Mouse (Mus musculus): Measurements from ENCODE around the gene Slc7a5. TPM values are rescaled to one million over a fixed set of nuclear protein-coding genes. Genes with fewer than 3 reads are reported as not detected.

The Slc7a5 gene
- total RNA-seq, 1 experiment: 173 TPM

DNA sequence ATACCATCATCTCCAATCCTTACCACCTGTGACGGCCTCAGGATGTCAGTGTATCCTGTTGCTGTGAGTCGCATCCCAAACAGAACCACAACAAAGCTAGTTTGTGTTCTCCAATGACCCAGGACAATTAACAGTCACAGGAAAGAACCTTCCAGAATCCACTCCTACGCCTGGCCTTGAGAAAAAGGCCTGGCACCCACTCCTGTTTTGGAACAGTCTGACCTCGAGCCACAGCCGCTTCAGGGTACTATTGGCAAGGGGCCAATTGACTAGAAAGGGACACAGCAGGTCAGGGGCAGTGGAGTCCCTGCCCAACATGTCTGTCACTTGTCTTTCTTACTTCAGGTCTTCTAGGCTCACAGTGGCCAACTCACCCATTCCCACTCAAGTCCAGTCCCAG, 14.6 kb downstream of the Slc7a5 start:
- H3K36me3 ChIP-seq (ENCODE audit: control insufficient read depth, insufficient read depth, low read length, poor library complexity, severe bottlenecking): peaks cover 77% of the 10 kb centered on the region
- H3K27ac ChIP-seq (ENCODE audit: insufficient read depth, low read depth, low read length, poor library complexity, severe bottlenecking): no peak overlapping the region
- in situ Hi-C loops (cut with MboI; ENCODE audit: low sequenced_read_pairs in 2 of 2, unreplicated experiment in 2 of 2): no loop called here
- no peak for DNase-seq (ENCODE audit: low read depth, low spot score)
- no peak overlapping the region for H3K4me3 ChIP-seq (ENCODE audit: insufficient read depth in 1 of 2, low read depth in 1 of 2, low read length in 2 of 2, poor library complexity in 1 of 2, severe bottlenecking in 1 of 2)
- no peak for TF ChIP-seq HCFC1 (IDR thresholded peaks at IDR 0.05; ENCODE audit: borderline replicate concordance, insufficient read depth, low read length)
- TF ChIP-seq ZNF384 (IDR thresholded peaks at IDR 0.05; ENCODE audit: low read depth, low read length): no peak
- no peak for TF ChIP-seq ZC3H11A (IDR thresholded peaks at IDR 0.05; ENCODE audit: borderline replicate concordance, low read depth, low read length)
- no peak for TF ChIP-seq MAFK (IDR thresholded peaks at IDR 0.05; ENCODE audit: insufficient read depth, low read depth, low read length)
- no peak for TF ChIP-seq CHD2 (IDR thresholded peaks at IDR 0.05; ENCODE audit: low read depth, low read length)
- no peak overlapping the region for H3K9ac ChIP-seq (ENCODE audit: insufficient read depth, low read depth, low read length, poor library complexity, severe bottlenecking)
- no peaks in the 10 kb centered on the region for H3K9me3 ChIP-seq (ENCODE audit: control insufficient read depth, insufficient read depth, low read depth, low read length)
- H3K4me1 ChIP-seq (ENCODE audit: control insufficient read depth in 2 of 2, insufficient read depth in 2 of 2, low read length in 2 of 2, poor library complexity in 1 of 2): peaks cover 0 to 16% of the 10 kb centered on the region in 2 experiments; a peak in 3 of 4 replicates

GRCm38 (mm10) chr8:121889810-121890785, 17.4 kb downstream of the Slc7a5 start:
- H3K9ac ChIP-seq (ENCODE audit: insufficient read depth, low read depth, low read length, poor library complexity, severe bottlenecking): no peak overlapping the region
- no peak for TF ChIP-seq CHD2 (IDR thresholded peaks at IDR 0.05; ENCODE audit: low read depth, low read length)
- TF ChIP-seq HCFC1 (IDR thresholded peaks at IDR 0.05; ENCODE audit: borderline replicate concordance, insufficient read depth, low read length): no peak
- TF ChIP-seq MAFK (IDR thresholded peaks at IDR 0.05; ENCODE audit: insufficient read depth, low read depth, low read length): no peak
- no peak for TF ChIP-seq ZNF384 (IDR thresholded peaks at IDR 0.05; ENCODE audit: low read depth, low read length)
- no peak for TF ChIP-seq ZC3H11A (IDR thresholded peaks at IDR 0.05; ENCODE audit: borderline replicate concordance, low read depth, low read length)
- peaks cover 4 to 14% of the 10 kb centered on the region in 2 experiments; a peak in 3 of 4 replicates for H3K4me1 ChIP-seq (ENCODE audit: control insufficient read depth in 2 of 2, insufficient read depth in 2 of 2, low read length in 2 of 2, poor library complexity in 1 of 2)
- no peak for DNase-seq (ENCODE audit: low read depth, low spot score)
- no peak overlapping the region for H3K27ac ChIP-seq (ENCODE audit: insufficient read depth, low read depth, low read length, poor library complexity, severe bottlenecking)
- H3K4me3 ChIP-seq (ENCODE audit: insufficient read depth in 1 of 2, low read depth in 1 of 2, low read length in 2 of 2, poor library complexity in 1 of 2, severe bottlenecking in 1 of 2): no peak overlapping the region
- peaks cover 80% of the 10 kb centered on the region for H3K36me3 ChIP-seq (ENCODE audit: control insufficient read depth, insufficient read depth, low read length, poor library complexity, severe bottlenecking)
- in situ Hi-C loops (cut with MboI; ENCODE audit: low sequenced_read_pairs in 2 of 2, unreplicated experiment in 2 of 2): no loop called here
- H3K9me3 ChIP-seq (ENCODE audit: control insufficient read depth, insufficient read depth, low read depth, low read length): no peaks in the 10 kb centered on the region

DNA sequence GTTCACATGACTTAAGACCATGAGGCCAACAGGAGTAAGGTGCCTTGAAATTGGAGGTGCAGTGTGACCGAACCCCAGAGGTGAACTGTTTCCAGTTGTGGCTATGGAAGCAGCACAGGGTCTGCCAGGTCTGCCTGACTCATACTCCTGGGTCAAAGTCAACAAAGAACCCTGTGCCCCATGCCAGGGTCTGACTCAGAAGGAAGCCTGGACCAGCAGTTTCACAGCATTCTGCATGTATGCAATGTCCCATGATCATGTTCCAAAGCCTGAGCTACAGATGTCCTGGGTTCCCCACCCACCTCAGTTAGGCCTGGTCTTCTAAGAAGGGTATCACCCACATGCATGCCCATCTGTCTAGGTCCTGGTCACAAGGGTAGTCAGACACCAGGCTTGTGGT, 18.2 kb downstream of the Slc7a5 start:
- Histone ChIP-seq H3K4me1 (ENCODE audit: control insufficient read depth in 2 of 2, insufficient read depth in 2 of 2, low read length in 2 of 2, poor library complexity in 1 of 2) (peaks cover 4 to 14% of the 10 kb centered on the region in 2 experiments; a peak in 3 of 4 replicates), H3K4me3 (ENCODE audit: insufficient read depth in 1 of 2, low read depth in 1 of 2, low read length in 2 of 2, poor library complexity in 1 of 2, severe bottlenecking in 1 of 2) (no peak overlapping the region), H3K9me3 (ENCODE audit: control insufficient read depth, insufficient read depth, low read depth, low read length) (no peaks in the 10 kb centered on the region), H3K27ac (ENCODE audit: insufficient read depth, low read depth, low read length, poor library complexity, severe bottlenecking) (no peak overlapping the region), H3K9ac (ENCODE audit: insufficient read depth, low read depth, low read length, poor library complexity, severe bottlenecking) (no peak overlapping the region), H3K36me3 (ENCODE audit: control insufficient read depth, insufficient read depth, low read length, poor library complexity, severe bottlenecking) (peaks cover 81% of the 10 kb centered on the region)
- DNase-seq (ENCODE audit: low read depth, low spot score): no peak
- no peak for TF ChIP-seq HCFC1 (IDR thresholded peaks at IDR 0.05; ENCODE audit: borderline replicate concordance, insufficient read depth, low read length)
- no peak for TF ChIP-seq ZC3H11A (IDR thresholded peaks at IDR 0.05; ENCODE audit: borderline replicate concordance, low read depth, low read length)
- TF ChIP-seq CHD2 (IDR thresholded peaks at IDR 0.05; ENCODE audit: low read depth, low read length): no peak
- no peak for TF ChIP-seq MAFK (IDR thresholded peaks at IDR 0.05; ENCODE audit: insufficient read depth, low read depth, low read length)
- TF ChIP-seq ZNF384 (IDR thresholded peaks at IDR 0.05; ENCODE audit: low read depth, low read length): no peak
- in situ Hi-C loops (cut with MboI; ENCODE audit: low sequenced_read_pairs in 2 of 2, unreplicated experiment in 2 of 2): no loop called here

GRCm38 (mm10) chr8:121887547-121887946, 19.9 kb downstream of the Slc7a5 start:
- Histone ChIP-seq H3K9me3 (ENCODE audit: control insufficient read depth, insufficient read depth, low read depth, low read length) (no peaks in the 10 kb centered on the region), H3K4me3 (ENCODE audit: insufficient read depth in 1 of 2, low read depth in 1 of 2, low read length in 2 of 2, poor library complexity in 1 of 2, severe bottlenecking in 1 of 2) (no peak overlapping the region), H3K4me1 (ENCODE audit: control insufficient read depth in 2 of 2, insufficient read depth in 2 of 2, low read length in 2 of 2, poor library complexity in 1 of 2) (peaks cover 6 to 18% of the 10 kb centered on the region in 2 experiments; a peak in 3 of 4 replicates), H3K9ac (ENCODE audit: insufficient read depth, low read depth, low read length, poor library complexity, severe bottlenecking) (no peak overlapping the region), H3K27ac (ENCODE audit: insufficient read depth, low read depth, low read length, poor library complexity, severe bottlenecking) (no peak overlapping the region), H3K36me3 (ENCODE audit: control insufficient read depth, insufficient read depth, low read length, poor library complexity, severe bottlenecking) (peaks cover 82% of the 10 kb centered on the region)
- TF ChIP-seq HCFC1 (IDR thresholded peaks at IDR 0.05; ENCODE audit: borderline replicate concordance, insufficient read depth, low read length) (no peak), ZNF384 (IDR thresholded peaks at IDR 0.05; ENCODE audit: low read depth, low read length) (no peak), CHD2 (IDR thresholded peaks at IDR 0.05; ENCODE audit: low read depth, low read length) (no peak), MAFK (IDR thresholded peaks at IDR 0.05; ENCODE audit: insufficient read depth, low read depth, low read length) (no peak), ZC3H11A (IDR thresholded peaks at IDR 0.05; ENCODE audit: borderline replicate concordance, low read depth, low read length) (no peak)
- in situ Hi-C loops (cut with MboI; ENCODE audit: low sequenced_read_pairs in 2 of 2, unreplicated experiment in 2 of 2): no loop called here
- peak; percentile 69 for DNase-seq (ENCODE audit: low read depth, low spot score)

All from ES-E14 (cell line).